Mouse (Mus musculus): Measurements from ENCODE around the gene Mxd3. TPM values are rescaled to one million over a fixed set of nuclear protein-coding genes. Genes with fewer than 3 reads are reported as not detected.

The Mxd3 gene
- total and polyA plus RNA-seq, 3 experiments = 4.7 to 33.8 (median 8.3) TPM

DNA sequence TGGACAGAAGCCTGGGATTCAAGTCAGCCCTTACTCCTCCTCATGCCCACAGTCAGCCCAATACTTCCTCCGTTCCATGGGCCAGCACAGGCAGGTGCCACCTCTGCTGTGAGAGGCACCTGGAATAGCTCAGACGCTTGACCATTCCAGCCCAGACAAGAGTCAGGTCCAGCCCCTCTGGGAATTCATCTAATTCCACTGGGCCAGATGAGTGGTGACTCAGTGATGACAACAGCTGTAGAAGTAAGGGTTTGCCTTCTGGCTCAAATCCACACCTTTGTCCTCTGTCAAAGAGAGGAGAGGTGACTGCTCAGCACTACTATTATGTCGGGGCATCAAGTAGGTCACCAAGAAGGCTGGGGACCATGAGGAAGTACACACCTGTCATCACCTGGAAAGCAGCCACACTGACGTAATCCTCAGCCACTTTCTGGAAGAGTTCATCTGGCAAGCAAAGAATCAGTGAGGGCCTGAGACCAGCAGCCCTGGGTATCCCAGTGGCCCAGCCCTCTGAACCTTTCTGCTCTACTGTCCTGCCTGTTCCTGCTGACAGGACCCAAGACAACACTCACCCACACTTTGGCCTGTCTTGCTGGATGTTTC lies 9.6 kb downstream of the Mxd3 start, which contains the start of gene Prelid1:
Prelid1 (plus strand) TSS at position 570 of the 603 bp plus-strand sequence.
- ATAC-seq (ENCODE audit: extremely low read depth, insufficient number of reproducible peaks, low FRiP score, poor library complexity, severe bottlenecking) (no peak), DNase-seq (ENCODE audit: low spot score) (no peak)
- Histone ChIP-seq H3K9me3 (replicated peaks) (no peaks in the 10 kb centered on the region), H3K4me3 (ENCODE audit: low read depth, low read length) (peak within 1 kb of the TSS; percentile 89), H3K36me3 (replicated peaks) (peaks cover 81% of the 10 kb centered on the region), H3K27me3 (ENCODE audit: insufficient read depth, low read length) (no peaks in the 10 kb centered on the region), H3K4me1 (ENCODE audit: insufficient read depth, low read depth, low read length) (peaks cover 39% of the 10 kb centered on the region)
- TF ChIP-seq TAL1 (conservative IDR thresholded peaks at IDR 0.05; ENCODE audit: low read depth, low read length) (no peak), POLR2AphosphoS5 (IDR thresholded peaks at IDR 0.05; ENCODE audit: insufficient replicate concordance, low read depth, low read length) (no peak), CTCF (IDR thresholded peaks at IDR 0.05; ENCODE audit: low read depth, low read length) (no peak), GATA2 (IDR thresholded peaks at IDR 0.05; ENCODE audit: borderline replicate concordance, low read depth, low read length) (no peak), GATA1 (IDR thresholded peaks at IDR 0.05; ENCODE audit: borderline replicate concordance, low read length) (no peak)

GRCm38 (mm10) chr13:55318351-55318750 lies 11.3 kb downstream of the Mxd3 start:
- H3K36me3 ChIP-seq (replicated peaks) = peaks cover 83% of the 10 kb centered on the region
- no peaks in the 10 kb centered on the region for H3K27me3 ChIP-seq (ENCODE audit: insufficient read depth, low read length)
- peaks cover 27% of the 10 kb centered on the region for H3K4me1 ChIP-seq (ENCODE audit: insufficient read depth, low read depth, low read length)
- TF ChIP-seq GATA2 (IDR thresholded peaks at IDR 0.05; ENCODE audit: borderline replicate concordance, low read depth, low read length) (no peak), CTCF (IDR thresholded peaks at IDR 0.05; ENCODE audit: low read depth, low read length) (no peak), GATA1 (IDR thresholded peaks at IDR 0.05; ENCODE audit: borderline replicate concordance, low read length) (no peak), POLR2AphosphoS5 (IDR thresholded peaks at IDR 0.05; ENCODE audit: insufficient replicate concordance, low read depth, low read length) (no peak), TAL1 (conservative IDR thresholded peaks at IDR 0.05; ENCODE audit: low read depth, low read length) (no peak)
- DNase-seq (ENCODE audit: low spot score) (no peak), ATAC-seq (ENCODE audit: extremely low read depth, insufficient number of reproducible peaks, low FRiP score, poor library complexity, severe bottlenecking) (no peak)
- H3K4me3 ChIP-seq (ENCODE audit: low read depth, low read length) = no peak overlapping the region
- no peaks in the 10 kb centered on the region for H3K9me3 ChIP-seq (replicated peaks)

- H3K36me3 ChIP-seq (replicated peaks) = peaks cover 98% of the 10 kb centered on the region
- ATAC-seq (ENCODE audit: extremely low read depth, insufficient number of reproducible peaks, low FRiP score, poor library complexity, severe bottlenecking) = no peak
- TF ChIP-seq TAL1 (conservative IDR thresholded peaks at IDR 0.05; ENCODE audit: low read depth, low read length) (no peak), CTCF (IDR thresholded peaks at IDR 0.05; ENCODE audit: low read depth, low read length) (no peak), POLR2AphosphoS5 (IDR thresholded peaks at IDR 0.05; ENCODE audit: insufficient replicate concordance, low read depth, low read length) (peak; percentile 27; the same call in 1 of the 2 replicates), GATA2 (IDR thresholded peaks at IDR 0.05; ENCODE audit: borderline replicate concordance, low read depth, low read length) (no peak), GATA1 (IDR thresholded peaks at IDR 0.05; ENCODE audit: borderline replicate concordance, low read length) (no peak)
- no peaks in the 10 kb centered on the region for H3K9me3 ChIP-seq (replicated peaks)
- H3K27me3 ChIP-seq (ENCODE audit: insufficient read depth, low read length) = no peaks in the 10 kb centered on the region
- DNase-seq (ENCODE audit: low spot score) = no peak
- peaks cover 5% of the 10 kb centered on the region for H3K4me1 ChIP-seq (ENCODE audit: insufficient read depth, low read depth, low read length)
- H3K4me3 ChIP-seq (ENCODE audit: low read depth, low read length) = no peak overlapping the region
Measured at GRCm38 (mm10) chr13:55314891-55315412, 14.7 kb downstream of the Mxd3 start.

DNA sequence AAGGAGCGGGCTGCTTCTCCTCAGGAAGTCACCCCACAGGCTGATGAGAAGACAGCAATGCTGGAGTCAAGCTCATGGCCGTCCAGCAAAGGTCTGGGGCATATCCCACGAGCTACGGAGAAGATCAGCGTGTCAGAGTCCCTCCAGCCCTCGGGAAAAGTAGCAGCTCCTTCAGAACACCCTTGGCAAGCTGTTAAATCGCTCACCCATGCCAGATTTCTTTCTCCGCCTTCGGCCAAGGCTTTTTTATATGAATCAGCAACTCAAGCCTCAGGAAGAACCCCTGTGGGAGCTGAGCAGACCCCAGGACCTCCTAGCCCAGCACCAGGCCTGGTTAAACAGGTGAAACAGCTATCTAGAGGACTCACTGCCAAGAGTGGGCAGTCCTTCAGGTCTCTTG lies 16.6 kb downstream of the Mxd3 start:
- ATAC-seq (ENCODE audit: extremely low read depth, insufficient number of reproducible peaks, low FRiP score, poor library complexity, severe bottlenecking) (no peak), DNase-seq (ENCODE audit: low spot score) (no peak)
- Histone ChIP-seq H3K27me3 (ENCODE audit: insufficient read depth, low read length) (no peaks in the 10 kb centered on the region), H3K9me3 (replicated peaks) (no peaks in the 10 kb centered on the region), H3K4me1 (ENCODE audit: insufficient read depth, low read depth, low read length) (no peaks in the 10 kb centered on the region), H3K36me3 (replicated peaks) (peaks cover 91% of the 10 kb centered on the region), H3K4me3 (ENCODE audit: low read depth, low read length) (no peak overlapping the region)
- TF ChIP-seq TAL1 (conservative IDR thresholded peaks at IDR 0.05; ENCODE audit: low read depth, low read length) (no peak), CTCF (IDR thresholded peaks at IDR 0.05; ENCODE audit: low read depth, low read length) (no peak), GATA2 (IDR thresholded peaks at IDR 0.05; ENCODE audit: borderline replicate concordance, low read depth, low read length) (no peak), GATA1 (IDR thresholded peaks at IDR 0.05; ENCODE audit: borderline replicate concordance, low read length) (no peak)

- Histone ChIP-seq H3K27me3 (ENCODE audit: insufficient read depth, low read length) (no peaks in the 10 kb centered on the region), H3K4me1 (ENCODE audit: insufficient read depth, low read depth, low read length) (peaks cover 3% of the 10 kb centered on the region; the same call in 1 of the 2 replicates), H3K9me3 (replicated peaks) (no peaks in the 10 kb centered on the region), H3K36me3 (replicated peaks) (peaks cover 90% of the 10 kb centered on the region), H3K4me3 (ENCODE audit: low read depth, low read length) (no peak overlapping the region)
- TF ChIP-seq CTCF (IDR thresholded peaks at IDR 0.05; ENCODE audit: low read depth, low read length) (no peak), GATA1 (IDR thresholded peaks at IDR 0.05; ENCODE audit: borderline replicate concordance, low read length) (no peak), TAL1 (conservative IDR thresholded peaks at IDR 0.05; ENCODE audit: low read depth, low read length) (no peak), POLR2AphosphoS5 (IDR thresholded peaks at IDR 0.05; ENCODE audit: insufficient replicate concordance, low read depth, low read length) (no peak), GATA2 (IDR thresholded peaks at IDR 0.05; ENCODE audit: borderline replicate concordance, low read depth, low read length) (no peak)
- DNase-seq (ENCODE audit: low spot score) = no peak
- ATAC-seq (ENCODE audit: extremely low read depth, insufficient number of reproducible peaks, low FRiP score, poor library complexity, severe bottlenecking) = no peak
Measured at GRCm38 (mm10) chr13:55312028-55312630, 17.5 kb downstream of the Mxd3 start.

- no peak for DNase-seq (ENCODE audit: low spot score)
- H3K36me3 ChIP-seq (replicated peaks) = peaks cover 84% of the 10 kb centered on the region
- no peak for TF ChIP-seq GATA2 (IDR thresholded peaks at IDR 0.05; ENCODE audit: borderline replicate concordance, low read depth, low read length)
- no peak for TF ChIP-seq GATA1 (IDR thresholded peaks at IDR 0.05; ENCODE audit: borderline replicate concordance, low read length)
- TF ChIP-seq TAL1 (conservative IDR thresholded peaks at IDR 0.05; ENCODE audit: low read depth, low read length) = no peak
- no peak for TF ChIP-seq POLR2AphosphoS5 (IDR thresholded peaks at IDR 0.05; ENCODE audit: insufficient replicate concordance, low read depth, low read length)
- no peak for TF ChIP-seq CTCF (IDR thresholded peaks at IDR 0.05; ENCODE audit: low read depth, low read length)
Measured at GRCm38 (mm10) chr13:55300913-55301312, 28.7 kb downstream of the Mxd3 start.

More at GRCm38 (mm10) chr13:55300913-55301312, 28.7 kb downstream of the Mxd3 start:
- Histone ChIP-seq H3K4me1 (ENCODE audit: insufficient read depth, low read depth, low read length) (no peaks in the 10 kb centered on the region), H3K4me3 (ENCODE audit: low read depth, low read length) (no peak overlapping the region), H3K9me3 (replicated peaks) (no peaks in the 10 kb centered on the region), H3K27me3 (ENCODE audit: insufficient read depth, low read length) (no peaks in the 10 kb centered on the region)
- no peak for ATAC-seq (ENCODE audit: extremely low read depth, insufficient number of reproducible peaks, low FRiP score, poor library complexity, severe bottlenecking)

Measured in G1E (cell line).